Comparison of ENCODE assay signal across 8 mouse cellular contexts in genomic region chr16:18247521-18248399, GRCm38 (mm10). TPM values are rescaled to one million over a fixed set of nuclear protein-coding genes. Genes with fewer than 3 reads are reported as not detected.
DNase-seq lines count a peak whose midpoint lies in the region; ATAC-seq and TF ChIP-seq lines count a peak whose summit lies in the region.
"Had no signal": no experiment of that assay in that cellular context is flagged by ENCODE, and none has a peak within 500 bp of the region (broad histone marks: within the 10 kb centered on the region; RNA-seq: fewer than 3 reads in every experiment).

No protein-coding gene starts in this region.

- 1% methylated on average over 33 of the region's 33 CpGs for WGBS in forebrain, embryonic 10.5 days
- 1% methylated on average over 33 of the region's 33 CpGs for WGBS in limb, embryonic 14.5 days
- under 1% methylated on average over 30 of the region's 33 CpGs for WGBS in olfactory bulb, adult 2 months

- no peaks in the 10 kb centered on the region for H3K9me3 ChIP-seq in megakaryocyte, embryonic 14.5 days
- H3K9me3 ChIP-seq in forebrain, embryonic 10.5 days = no peaks in the 10 kb centered on the region
- H3K9me3 ChIP-seq in limb, embryonic 14.5 days (ENCODE audit: control insufficient read depth, low read length) = no peaks in the 10 kb centered on the region

- no peak for ATAC-seq in megakaryocyte, adult 5-6 weeks (ENCODE audit: poor library complexity, severe bottlenecking)
- no peak for ATAC-seq in limb, embryonic 14.5 days (ENCODE audit: low FRiP score, low read depth)

- H3K27me3 ChIP-seq in megakaryocyte, embryonic 14.5 days (replicated peaks) = no peaks in the 10 kb centered on the region
- H3K27me3 ChIP-seq in forebrain, embryonic 10.5 days (ENCODE audit: poor library complexity, severe bottlenecking) = no peaks in the 10 kb centered on the region
- H3K27me3 ChIP-seq in limb, embryonic 14.5 days (ENCODE audit: control insufficient read depth, insufficient read depth, low read length) = no peaks in the 10 kb centered on the region

- H3K4me2 ChIP-seq in limb, embryonic 14.5 days (replicated peaks; ENCODE audit: low read depth, low read length, severe bottlenecking) = peak overlapping the region; percentile 85

- H3K4me3 ChIP-seq in megakaryocyte, embryonic 14.5 days (replicated peaks) = peak overlapping the region; percentile 99
- H3K4me3 ChIP-seq in forebrain, embryonic 10.5 days = peak overlapping the region; percentile 93
- peak overlapping the region; percentile 87 for H3K4me3 ChIP-seq in limb, embryonic 14.5 days (replicated peaks; ENCODE audit: low read length)
- peak overlapping the region; percentile 77 for H3K4me3 ChIP-seq in olfactory bulb, adult 2 months (ENCODE audit: insufficient read depth, low read depth, low read length)

- H3K36me3 ChIP-seq in megakaryocyte, embryonic 14.5 days (replicated peaks; ENCODE audit: low read length) = peaks cover 73% of the 10 kb centered on the region
- peaks cover 76% of the 10 kb centered on the region for H3K36me3 ChIP-seq in forebrain, embryonic 10.5 days (replicated peaks)
- H3K36me3 ChIP-seq in limb, embryonic 14.5 days (ENCODE audit: control insufficient read depth, insufficient read depth, low read length) = peaks cover 67% of the 10 kb centered on the region

- TF ChIP-seq POLR2A in limb, embryonic 14.5 days (IDR thresholded peaks at IDR 0.05; ENCODE audit: borderline replicate concordance, extremely low read depth, insufficient read depth, insufficient read length) = no peak
- TF ChIP-seq POLR2A in olfactory bulb, adult 2 months (IDR thresholded peaks at IDR 0.05; ENCODE audit: insufficient read depth, low read depth, low read length) = no peak

- TF ChIP-seq CTCF in olfactory bulb, adult 2 months (IDR thresholded peaks at IDR 0.05; ENCODE audit: insufficient read depth, low read depth, low read length) = no peak

- peak; percentile 56 for DNase-seq in ZHBTc4 (ENCODE audit: low read depth, low spot score)
- DNase-seq in forebrain, embryonic 10.5 days (ENCODE audit: extremely low spot score, low spot score) = no peak
- DNase-seq in limb, embryonic 14.5 days (ENCODE audit: low spot score) = no peak
- no peak for DNase-seq in thymus, postnatal 25 days

- peaks cover 84% of the 10 kb centered on the region for H3K4me1 ChIP-seq in megakaryocyte, embryonic 14.5 days
- peaks cover 49% of the 10 kb centered on the region for H3K4me1 ChIP-seq in forebrain, embryonic 10.5 days
- peaks cover 28% of the 10 kb centered on the region for H3K4me1 ChIP-seq in limb, embryonic 14.5 days (ENCODE audit: control insufficient read depth, insufficient read depth, low read length)
- H3K4me1 ChIP-seq in olfactory bulb, adult 2 months (ENCODE audit: control insufficient read depth, insufficient read depth, low read length) = peaks cover 18% of the 10 kb centered on the region

- H3K9ac ChIP-seq in limb, embryonic 14.5 days (ENCODE audit: low read depth, low read length, severe bottlenecking) = peak overlapping the region; percentile 93

- peak overlapping the region; percentile 99 for H3K27ac ChIP-seq in forebrain, embryonic 10.5 days
- H3K27ac ChIP-seq in limb, embryonic 14.5 days (replicated peaks; ENCODE audit: low read depth, low read length) = peak overlapping the region; percentile 91
- peak overlapping the region; percentile 58 for H3K27ac ChIP-seq in olfactory bulb, adult 2 months (ENCODE audit: insufficient read depth, low read depth, low read length)

RNA-seq across cellular contexts. Expression of gene Trmt2a, which starts 0.7 kb away (rescaled TPM):
- polyA plus RNA-seq in megakaryocyte, embryonic 14.5 days (2012; ENCODE audit: insufficient read depth, low replicate concordance) = 3.9 and 21.7 TPM in 2 replicates
- total RNA-seq in megakaryocyte, adult 5-6 weeks (2015) = 62.8 and 73.1 TPM in 2 replicates
- 48.8 and 69.0 TPM in 2 replicates for total RNA-seq in megakaryocyte, adult 5-6 weeks (2017)
- polyA plus RNA-seq in forebrain, embryonic 10.5 days (2016; fragmentation: Nextera tagmentation; extraction: Ambion mirVana) = 134 and 139 TPM in 2 replicates
- polyA plus RNA-seq in limb, embryonic 14.5 days (2012; rRNA removed) = 108 and 117 TPM in 2 replicates
- 83.6 and 87.2 TPM in 2 replicates for polyA plus RNA-seq in limb, embryonic 14.5 days (2014; fragmentation: Nextera tagmentation; extraction: Ambion mirVana)
- polyA plus RNA-seq in olfactory bulb, adult 2 months (2012; ENCODE audit: insufficient read depth, insufficient read length, low replicate concordance, missing spikeins) = not detected in 2 replicates

RNA-seq across cellular contexts. Expression of gene Ranbp1, which starts 0.8 kb away (rescaled TPM):
- polyA plus RNA-seq in megakaryocyte, embryonic 14.5 days (2012; ENCODE audit: insufficient read depth, low replicate concordance) = 283 and 648 TPM in 2 replicates
- 222 and 262 TPM in 2 replicates for total RNA-seq in megakaryocyte, adult 5-6 weeks (2015)
- total RNA-seq in megakaryocyte, adult 5-6 weeks (2017) = 251 and 278 TPM in 2 replicates
- polyA plus RNA-seq in forebrain, embryonic 10.5 days (2016; fragmentation: Nextera tagmentation; extraction: Ambion mirVana) = 1,297 and 1,372 TPM in 2 replicates
- 164 and 276 TPM in 2 replicates for polyA plus RNA-seq in limb, embryonic 14.5 days (2012; rRNA removed)
- 524 and 542 TPM in 2 replicates for polyA plus RNA-seq in limb, embryonic 14.5 days (2014; fragmentation: Nextera tagmentation; extraction: Ambion mirVana)
- polyA plus RNA-seq in olfactory bulb, adult 2 months (2012; ENCODE audit: insufficient read depth, insufficient read length, low replicate concordance, missing spikeins) = not detected in 2 replicates

RNA-seq across cellular contexts. Expression of gene Gm49776, which starts 10.4 kb away (rescaled TPM):
- 1.3 TPM in 1 of 2 replicates, not detected in the other for polyA plus RNA-seq in megakaryocyte, embryonic 14.5 days (2012; ENCODE audit: insufficient read depth, low replicate concordance)
- total RNA-seq in megakaryocyte, adult 5-6 weeks (2015) = not detected in 2 replicates
- total RNA-seq in megakaryocyte, adult 5-6 weeks (2017) = not detected in 2 replicates
- 3.0 and 5.8 TPM in 2 replicates for polyA plus RNA-seq in forebrain, embryonic 10.5 days (2016; fragmentation: Nextera tagmentation; extraction: Ambion mirVana)
- polyA plus RNA-seq in limb, embryonic 14.5 days (2012; rRNA removed) = 0.53 TPM in 1 of 2 replicates, not detected in the other
- 3.4 TPM in 1 of 2 replicates, not detected in the other for polyA plus RNA-seq in limb, embryonic 14.5 days (2014; fragmentation: Nextera tagmentation; extraction: Ambion mirVana)
- not detected in 2 replicates for polyA plus RNA-seq in olfactory bulb, adult 2 months (2012; ENCODE audit: insufficient read depth, insufficient read length, low replicate concordance, missing spikeins)
- total RNA-seq: hematopoietic stem cell, adult 5-6 weeks had no signal

RNA-seq across cellular contexts. Expression of gene Zdhhc8, which starts 12.8 kb away (rescaled TPM):
- polyA plus RNA-seq in megakaryocyte, embryonic 14.5 days (2012; ENCODE audit: insufficient read depth, low replicate concordance) = 18.6 and 41.2 TPM in 2 replicates
- 5.1 and 5.8 TPM in 2 replicates for total RNA-seq in megakaryocyte, adult 5-6 weeks (2015)
- total RNA-seq in megakaryocyte, adult 5-6 weeks (2017) = 2.2 and 4.0 TPM in 2 replicates
- 9.7 and 10.5 TPM in 2 replicates for polyA plus RNA-seq in forebrain, embryonic 10.5 days (2016; fragmentation: Nextera tagmentation; extraction: Ambion mirVana)
- polyA plus RNA-seq in limb, embryonic 14.5 days (2012; rRNA removed) = 68.2 and 103 TPM in 2 replicates
- 23.1 and 25.3 TPM in 2 replicates for polyA plus RNA-seq in limb, embryonic 14.5 days (2014; fragmentation: Nextera tagmentation; extraction: Ambion mirVana)
- not detected in 2 replicates for polyA plus RNA-seq in olfactory bulb, adult 2 months (2012; ENCODE audit: insufficient read depth, insufficient read length, low replicate concordance, missing spikeins)

RNA-seq across cellular contexts. Expression of gene Ccdc188, which starts 30.1 kb away (rescaled TPM):
- not detected in 2 replicates for polyA plus RNA-seq in megakaryocyte, embryonic 14.5 days (2012; ENCODE audit: insufficient read depth, low replicate concordance)
- not detected in 2 replicates for total RNA-seq in megakaryocyte, adult 5-6 weeks (2015)
- not detected in 2 replicates for total RNA-seq in megakaryocyte, adult 5-6 weeks (2017)
- polyA plus RNA-seq in forebrain, embryonic 10.5 days (2016; fragmentation: Nextera tagmentation; extraction: Ambion mirVana) = not detected in 2 replicates
- not detected in 2 replicates for polyA plus RNA-seq in limb, embryonic 14.5 days (2012; rRNA removed)
- polyA plus RNA-seq in limb, embryonic 14.5 days (2014; fragmentation: Nextera tagmentation; extraction: Ambion mirVana) = not detected in 2 replicates
- not detected in 2 replicates for polyA plus RNA-seq in olfactory bulb, adult 2 months (2012; ENCODE audit: insufficient read depth, insufficient read length, low replicate concordance, missing spikeins)
- total RNA-seq: hematopoietic stem cell, adult 5-6 weeks had no signal

Comparison
In these comparisons a context has a peak if more than half of its experiments do, and no peak if none do; other contexts are left out.
1. RNA of gene Ranbp1, which starts 0.8 kb away (polyA plus RNA-seq): 1,297 to 1,372 TPM in forebrain, embryonic 10.5 days, 283 to 648 TPM in megakaryocyte, embryonic 14.5 days and 164 to 542 TPM in limb, embryonic 14.5 days; not detected in olfactory bulb, adult 2 months; every median in the first group is over 100 times any median in the second.
2. Peak in every context shown above with its lines, with median percentiles within 50 percentile points of each other: H3K4me3 ChIP-seq and H3K27ac ChIP-seq.